Mouse (Mus musculus) small intestine, adult 2 months (tissue): ENCODE results near the gene Hoxa9.

ENCODE experiments used
- CTCF ChIP-seq: fragments of 200-500 bp; IDR thresholded peaks from 2 replicates; pipeline ENCODE4 v1.5.1; 2012; ENCODE audit warnings: low read depth, mild to moderate bottlenecking, control low read depth, inconsistent platforms, low read length, moderate library complexity, mixed read lengths; ENCODE audit not compliant: insufficient replicate concordance, insufficient read length; ENCODE audit errors: extremely low read depth
- POLR2A ChIP-seq: fragments of 200-500 bp; IDR thresholded peaks from 2 replicates; pipeline ENCODE4 v1.6.1; 2012; ENCODE audit warnings: low read depth, mild to moderate bottlenecking, control low read depth, inconsistent platforms, low read length, moderate library complexity

DNA sequence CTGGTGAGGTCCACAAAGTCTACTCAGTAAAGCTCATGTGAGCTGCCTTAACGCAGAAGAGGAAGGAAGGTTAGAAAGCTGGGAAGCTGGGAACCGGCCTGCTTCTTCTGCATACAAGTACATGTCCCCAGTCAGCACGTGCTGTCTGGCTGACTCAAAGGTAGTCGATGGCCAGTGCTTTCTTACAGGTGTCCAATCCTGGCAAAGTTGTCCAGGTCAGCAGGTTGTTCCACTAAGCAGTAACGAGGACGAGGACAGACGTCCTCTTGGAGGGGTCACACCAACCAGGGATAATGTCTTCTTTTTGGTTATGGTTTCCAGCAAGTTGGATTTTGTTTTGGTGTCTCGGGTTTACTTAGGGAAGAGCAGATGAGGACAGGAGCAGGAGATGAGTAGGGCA, 41.0 kb downstream of the Hoxa9 start:
- TF ChIP-seq CTCF (no peak), POLR2A (no peak)
